Mouse (Mus musculus) liver, postnatal 0 days (tissue): ENCODE results near the gene Bach2.

Experiments
- CTCF ChIP-seq: sonication (generic); IDR thresholded peaks from 2 replicates; pipeline ENCODE4 v1.5.1; 2016; ENCODE audit warnings: antibody characterized with exemption, low read depth
- EP300 ChIP-seq: IDR thresholded peaks from 2 replicates; pipeline ENCODE4 v1.6.1; 2016; ENCODE audit warnings: antibody characterized with exemption, low read depth, mild to moderate bottlenecking

DNA sequence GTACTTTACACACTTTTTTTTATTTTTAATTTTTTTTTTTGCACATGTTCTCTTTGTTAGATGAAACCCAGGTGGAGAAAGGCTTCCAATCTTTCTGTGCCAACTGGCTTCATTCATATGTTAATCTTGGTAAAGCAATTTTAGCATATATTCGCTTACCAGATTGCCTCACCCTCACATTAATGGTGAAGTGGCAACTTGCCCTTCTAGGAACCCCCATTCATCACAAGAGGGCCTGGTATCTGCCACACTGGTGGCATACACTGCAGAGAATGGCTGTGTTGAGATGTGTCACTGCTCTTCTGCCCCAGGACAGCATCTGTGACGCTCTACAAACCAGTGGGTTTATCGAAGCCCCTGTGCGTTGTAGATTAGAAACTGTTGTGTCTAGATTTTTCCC lies 183.8 kb downstream of the Bach2 start:
- TF ChIP-seq EP300: no peak
- TF ChIP-seq CTCF: no peak
